Mouse (Mus musculus) cortical plate, adult 2 months (tissue): ENCODE measurements at regions not wholly inside any gene's neighbourhood (a gene's known extent, or its start where the extent isn't known, plus 50 kb on each side); places are given as distances from the start of the nearest gene placed in this dataset.

ENCODE experiments used
- CTCF ChIP-seq: fragments of 200-500 bp; IDR thresholded peaks from 2 replicates; pipeline ENCODE4 v1.5.1; 2011; ENCODE audit warnings: mild to moderate bottlenecking, control low read depth, low read length; ENCODE audit not compliant: insufficient read depth; ENCODE audit errors: extremely low read depth
- POLR2A ChIP-seq: fragments of 200-500 bp; IDR thresholded peaks from 2 replicates; pipeline ENCODE4 v1.6.1; 2011; ENCODE audit warnings: mild to moderate bottlenecking, low read length, control low read depth; ENCODE audit not compliant: insufficient read depth; ENCODE audit errors: extremely low read depth

DNA sequence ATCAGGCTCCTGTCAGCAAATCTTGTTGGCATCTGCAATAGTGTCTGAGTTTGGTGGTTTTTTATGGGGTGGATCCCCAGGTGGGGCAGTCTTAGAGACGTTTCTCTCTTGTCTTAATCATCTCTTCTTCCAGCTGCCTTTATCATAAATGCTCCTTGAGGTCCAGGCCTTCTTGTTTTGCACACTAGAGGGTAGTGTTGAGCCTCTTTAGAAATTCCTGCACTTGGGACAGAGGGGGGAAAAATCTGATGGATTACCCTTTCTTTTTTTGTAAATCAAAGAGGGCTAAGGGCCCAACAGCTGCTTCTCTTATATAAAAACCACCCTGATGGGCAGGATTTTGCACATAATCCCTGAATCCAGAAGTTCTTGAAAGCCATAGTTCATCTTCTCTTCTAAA lies 127.5 kb downstream of the Pah start:
- TF ChIP-seq CTCF = peak; percentile 41; the same call in 1 of the 2 replicates
- no peak for TF ChIP-seq POLR2A
